Mouse (Mus musculus) limb, embryonic 10.5 days (tissue): Measurements from ENCODE around the gene Cacna2d3. TPM values are rescaled to one million over a fixed set of nuclear protein-coding genes. Genes with fewer than 3 reads are reported as not detected.

ENCODE experiments used
- DNase-seq: peaks from one replicate; pipeline ENCODE4 v3.0.0-alpha.2; 2017; ENCODE audit warnings: low spot score
- H3K27ac ChIP-seq: fragments of 300-500 bp; sonication (generic); 2 replicates; pipeline ENCODE4 v1.5.1; 2016; ENCODE audit warnings: mild to moderate bottlenecking
- H3K27me3 ChIP-seq: fragments of 300-500 bp; sonication (generic); 2 replicates; pipeline ENCODE4 v1.6.1; 2016; ENCODE audit warnings: low read depth, mild to moderate bottlenecking; ENCODE audit not compliant: poor library complexity, severe bottlenecking
- H3K36me3 ChIP-seq: fragments of 300-500 bp; sonication (generic); 2 replicates; pipeline ENCODE4 v1.6.1; 2016; ENCODE audit warnings: mild to moderate bottlenecking, moderate library complexity
- H3K4me1 ChIP-seq: fragments of 300-500 bp; sonication (generic); 2 replicates; pipeline ENCODE4 v1.6.1; 2016
- H3K4me3 ChIP-seq: fragments of 300-500 bp; sonication (generic); 2 replicates; pipeline ENCODE4 v1.5.1; 2016; ENCODE audit warnings: mild to moderate bottlenecking, moderate library complexity
- H3K9me3 ChIP-seq: fragments of 300-500 bp; sonication (generic); replicated peaks from 2 replicates; pipeline ENCODE4 v1.6.1; 2016; ENCODE audit warnings: mild to moderate bottlenecking
- WGBS: fragments of 180-500 bp; shearing (Covaris S2); methylation state at CpG from one replicate; pipeline ENCODE4 v1.1.7; 2016; 5-methylcytosine and 5-hydroxymethylcytosine counted together
- polyA plus RNA-seq: library from polyadenylated mRNA; unstranded; fragments of >200 nt; fragmentation: Nextera tagmentation; extraction: Ambion mirVana; gene quantifications from 2 replicates; pipeline ENCODE4 v1.2.1, GENCODE M21; 2016

The Cacna2d3 gene
- polyA plus RNA-seq, 1 experiment from 2014 or later: 0.86 TPM

GRCm38 (mm10) chr14:28907659-28908058 is 814.0 kb downstream of the Cacna2d3 start:
- no peak for DNase-seq
- H3K27me3 ChIP-seq: no peaks in the 10 kb centered on the region

GRCm38 (mm10) chr14:28892530-28892929 is 829.1 kb downstream of the Cacna2d3 start:
- H3K9me3 ChIP-seq: no peaks in the 10 kb centered on the region
- WGBS: 84% methylated on average over 3 of the region's 3 CpGs
- H3K27ac ChIP-seq: no peak overlapping the region
- H3K4me3 ChIP-seq: no peak overlapping the region
- H3K36me3 ChIP-seq: no peaks in the 10 kb centered on the region
- no peak for DNase-seq
- H3K27me3 ChIP-seq: no peaks in the 10 kb centered on the region
- H3K4me1 ChIP-seq: peaks cover 8% of the 10 kb centered on the region; the same call in 1 of the 2 replicates

More at GRCm38 (mm10) chr14:28907659-28908058, 814.0 kb downstream of the Cacna2d3 start:
- no peaks in the 10 kb centered on the region for H3K9me3 ChIP-seq
- H3K4me1 ChIP-seq: peaks cover 5% of the 10 kb centered on the region; the same call in 1 of the 2 replicates
- no peaks in the 10 kb centered on the region for H3K36me3 ChIP-seq
- no peak overlapping the region for H3K4me3 ChIP-seq
- WGBS: 89% methylated on average over 6 of the region's 6 CpGs
- no peak overlapping the region for H3K27ac ChIP-seq

- WGBS: 89% methylated on average over 1 of the region's 1 CpGs
- no peak for DNase-seq
- no peaks in the 10 kb centered on the region for H3K36me3 ChIP-seq
- no peak overlapping the region for H3K4me3 ChIP-seq
- peaks cover 23% of the 10 kb centered on the region for H3K4me1 ChIP-seq
- no peaks in the 10 kb centered on the region for H3K27me3 ChIP-seq
- H3K9me3 ChIP-seq: no peaks in the 10 kb centered on the region
- peak overlapping the region; percentile 65; the same call in 1 of the 2 replicates for H3K27ac ChIP-seq
These were observed 834.3 kb downstream of the Cacna2d3 start for GRCm38 (mm10) chr14:28887373-28887772.

- Histone ChIP-seq H3K27ac (peak overlapping the region; percentile 65), H3K27me3 (no peaks in the 10 kb centered on the region), H3K4me3 (no peak overlapping the region), H3K9me3 (no peaks in the 10 kb centered on the region), H3K36me3 (no peaks in the 10 kb centered on the region), H3K4me1 (peaks cover 21% of the 10 kb centered on the region)
- 94% methylated on average over 4 of the region's 4 CpGs for WGBS
- no peak for DNase-seq
These were observed 835.0 kb downstream of the Cacna2d3 start for GRCm38 (mm10) chr14:28886661-28887060.

- WGBS: 83% methylated on average over 6 of the region's 6 CpGs
- Histone ChIP-seq H3K27ac (no peak overlapping the region), H3K4me3 (no peak overlapping the region), H3K36me3 (no peaks in the 10 kb centered on the region), H3K27me3 (no peaks in the 10 kb centered on the region), H3K4me1 (no peaks in the 10 kb centered on the region), H3K9me3 (no peaks in the 10 kb centered on the region)
- DNase-seq: no peak
These were observed 850.7 kb downstream of the Cacna2d3 start for GRCm38 (mm10) chr14:28870983-28871382.

GRCm38 (mm10) chr14:28870382-28870781 is 851.3 kb downstream of the Cacna2d3 start:
- Histone ChIP-seq H3K27ac (no peak overlapping the region), H3K36me3 (no peaks in the 10 kb centered on the region), H3K4me3 (no peak overlapping the region), H3K27me3 (no peaks in the 10 kb centered on the region), H3K9me3 (no peaks in the 10 kb centered on the region), H3K4me1 (no peaks in the 10 kb centered on the region)
- WGBS: 91% methylated on average over 5 of the region's 5 CpGs
- DNase-seq: no peak

- H3K27ac ChIP-seq: no peak overlapping the region
- WGBS: 86% methylated on average over 4 of the region's 4 CpGs
- no peaks in the 10 kb centered on the region for H3K27me3 ChIP-seq
- H3K4me1 ChIP-seq: peaks cover 10% of the 10 kb centered on the region
- no peaks in the 10 kb centered on the region for H3K9me3 ChIP-seq
- H3K36me3 ChIP-seq: no peaks in the 10 kb centered on the region
- no peak for DNase-seq
- H3K4me3 ChIP-seq: no peak overlapping the region
These were observed 856.7 kb downstream of the Cacna2d3 start for GRCm38 (mm10) chr14:28864925-28865324.

GRCm38 (mm10) chr14:28861142-28861541 is 860.5 kb downstream of the Cacna2d3 start:
- no peaks in the 10 kb centered on the region for H3K27me3 ChIP-seq
- H3K27ac ChIP-seq: no peak overlapping the region
- DNase-seq: no peak
- 84% methylated on average over 2 of the region's 2 CpGs for WGBS
- no peaks in the 10 kb centered on the region for H3K9me3 ChIP-seq
- no peaks in the 10 kb centered on the region for H3K36me3 ChIP-seq
- H3K4me1 ChIP-seq: peaks cover 10% of the 10 kb centered on the region
- no peak overlapping the region for H3K4me3 ChIP-seq

Other genes starting within 250 kb of the Cacna2d3 start
- 229 and 245 TPM in 2 replicates for gene Selenok, start 246.4 kb upstream of the Cacna2d3 start, polyA plus RNA-seq